Mouse (Mus musculus): ENCODE measurements at regions not wholly inside any gene's neighbourhood (a gene's known extent, or its start where the extent isn't known, plus 50 kb on each side); places are given as distances from the start of the nearest gene placed in this dataset.

- DNase-seq, result no peak
Measured at GRCm38 (mm10) chr5:35221451-35222305, 56.4 kb upstream of the Adra2c start.

- no peak for DNase-seq
Measured at GRCm38 (mm10) chr5:35216271-35216670, 61.8 kb upstream of the Adra2c start.

GRCm38 (mm10) chr5:35215480-35216195 lies 62.5 kb upstream of the Adra2c start:
- DNase-seq, result no peak

- no peak for DNase-seq
Measured at GRCm38 (mm10) chr5:35215007-35215406, 63.1 kb upstream of the Adra2c start.

GRCm38 (mm10) chr5:35209348-35209747 lies 68.8 kb upstream of the Adra2c start:
- no peak for DNase-seq

- no peak for DNase-seq
Measured at GRCm38 (mm10) chr5:35204049-35204448, 74.1 kb upstream of the Adra2c start.

- no peak for DNase-seq
Measured at GRCm38 (mm10) chr5:35198468-35198867, 79.7 kb upstream of the Adra2c start.

GRCm38 (mm10) chr5:35189113-35189797 lies 83.7 kb upstream of the Lrpap1 start:
- peak; percentile 59 for DNase-seq

GRCm38 (mm10) chr5:35185826-35186225 lies 80.3 kb upstream of the Lrpap1 start:
- DNase-seq, result no peak

GRCm38 (mm10) chr5:35185289-35185688 lies 79.7 kb upstream of the Lrpap1 start:
- DNase-seq, result no peak

GRCm38 (mm10) chr5:35183418-35183817 lies 77.9 kb upstream of the Lrpap1 start:
- no peak for DNase-seq

GRCm38 (mm10) chr5:35177332-35177731 lies 71.8 kb upstream of the Lrpap1 start:
- no peak for DNase-seq

- DNase-seq, result no peak
Measured at GRCm38 (mm10) chr5:35176112-35176848, 70.7 kb upstream of the Lrpap1 start.

GRCm38 (mm10) chr5:35174318-35174717 lies 68.8 kb upstream of the Lrpap1 start:
- no peak for DNase-seq

GRCm38 (mm10) chr5:35171336-35171735 lies 65.8 kb upstream of the Lrpap1 start:
- no peak for DNase-seq

- no peak for DNase-seq
Measured at GRCm38 (mm10) chr5:35170369-35171130, 65.0 kb upstream of the Lrpap1 start.

- DNase-seq, result no peak
Measured at GRCm38 (mm10) chr5:35169614-35170293, 64.2 kb upstream of the Lrpap1 start.

- DNase-seq, result no peak
Measured at GRCm38 (mm10) chr5:35168853-35169252, 63.3 kb upstream of the Lrpap1 start.

- DNase-seq, result no peak
Measured at GRCm38 (mm10) chr5:35168369-35168768, 62.8 kb upstream of the Lrpap1 start.

GRCm38 (mm10) chr5:35165993-35166392 lies 60.4 kb upstream of the Lrpap1 start:
- DNase-seq, result no peak

GRCm38 (mm10) chr5:35165459-35165858 lies 59.9 kb upstream of the Lrpap1 start:
- DNase-seq, result no peak
